Mouse (Mus musculus) lung, embryonic 16.5 days (tissue): Measurements from ENCODE around the gene Cip2a. TPM values are rescaled to one million over a fixed set of nuclear protein-coding genes. Genes with fewer than 3 reads are reported as not detected.

Source experiments
- ATAC-seq: fragments of 200-750 bp; cut with Nextera tagmentation; 2 replicates; pipeline ENCODE4 v1.8.0; 2017; ENCODE audit warnings: low read depth, mild to moderate bottlenecking, moderate library complexity
- H3K27ac ChIP-seq: fragments of 300-500 bp; sonication (generic); 2 replicates; pipeline ENCODE4 v1.5.1; 2014; ENCODE audit warnings: mild to moderate bottlenecking, control low read depth, low read length
- H3K27me3 ChIP-seq: fragments of 300-500 bp; sonication (generic); 2 replicates; pipeline ENCODE4 v1.6.1; 2014; ENCODE audit warnings: low read depth, low read length, mixed read lengths; ENCODE audit not compliant: control insufficient read depth, insufficient read depth
- H3K36me3 ChIP-seq: fragments of 300-500 bp; sonication (generic); 2 replicates; pipeline ENCODE4 v1.6.1; 2014; ENCODE audit warnings: low read length; ENCODE audit not compliant: control insufficient read depth, insufficient read depth
- H3K4me1 ChIP-seq: fragments of 300-500 bp; sonication (generic); replicated peaks from 2 replicates; pipeline ENCODE4 v1.6.1; 2014; ENCODE audit warnings: low read length, mixed read lengths; ENCODE audit not compliant: control insufficient read depth, insufficient read depth
- H3K4me2 ChIP-seq: fragments of 300-500 bp; sonication (generic); 2 replicates; pipeline ENCODE4 v1.6.1; 2014; ENCODE audit warnings: low read depth, low read length, control low read depth
- H3K4me3 ChIP-seq: fragments of 300-500 bp; sonication (generic); 2 replicates; pipeline ENCODE4 v1.5.1; 2014; ENCODE audit warnings: mild to moderate bottlenecking, low read length, control low read depth
- H3K9ac ChIP-seq: fragments of 300-500 bp; sonication (generic); 2 replicates; pipeline ENCODE4 v1.6.1; 2014; ENCODE audit warnings: low read length, control low read depth
- H3K9me3 ChIP-seq: fragments of 300-500 bp; sonication (generic); 2 replicates; pipeline ENCODE4 v1.6.1; 2016; ENCODE audit warnings: low read length; ENCODE audit not compliant: control insufficient read depth
- WGBS: fragments of 180-500 bp; shearing (Covaris S2); extraction: QIAGEN DNeasy Blood & Tissue Kit; methylation state at CpG from one replicate; pipeline ENCODE4 v1.1.7; 2014; 5-methylcytosine and 5-hydroxymethylcytosine counted together
- polyA plus RNA-seq: library from polyadenylated mRNA; unstranded; fragments of >200 nt; fragmentation: Nextera tagmentation; extraction: Ambion mirVana; gene quantifications from 2 replicates; pipeline ENCODE4 v1.2.1, GENCODE M21; 2015

The Cip2a gene
- 34.4 and 39.7 TPM in 2 replicates for polyA plus RNA-seq

DNA sequence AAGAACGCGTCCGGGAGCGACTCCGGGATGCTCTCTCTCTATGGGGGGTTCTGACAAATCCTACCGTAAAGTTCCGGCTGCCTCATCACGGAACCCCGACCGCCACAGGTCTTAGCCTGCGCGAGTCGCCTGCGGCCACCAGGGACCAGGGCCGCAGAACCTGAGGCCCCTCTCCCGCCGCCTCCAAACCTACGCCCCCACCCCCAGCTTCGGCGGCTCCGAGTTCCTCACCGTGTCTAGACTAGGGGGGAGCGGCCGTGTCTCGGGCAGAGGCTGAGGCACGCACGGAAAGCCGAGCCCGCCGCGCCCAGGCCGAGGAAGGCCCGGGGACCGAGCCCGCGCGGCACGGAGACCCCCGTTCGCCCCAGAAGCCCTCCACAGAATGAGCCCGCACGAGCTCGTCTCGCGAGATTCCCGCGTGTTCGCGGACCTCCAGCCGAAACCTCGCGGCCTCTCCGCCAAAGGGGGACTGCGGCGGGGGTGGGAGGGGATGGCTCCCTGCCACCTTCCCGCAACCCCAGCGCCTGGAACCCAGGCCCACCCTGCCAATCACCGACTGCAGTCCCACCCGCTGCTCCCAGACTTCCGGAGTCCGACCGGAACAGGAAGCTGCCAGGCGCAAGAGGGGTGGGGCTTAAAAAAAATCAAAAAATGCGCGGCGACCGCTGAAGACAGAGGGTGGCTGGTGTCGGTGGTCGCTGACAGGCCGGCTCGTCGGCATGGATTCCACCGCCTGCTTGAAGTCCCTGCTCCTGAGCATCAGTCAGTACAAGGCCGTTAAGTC lies at the start of gene Cip2a, which contains the start of gene Dzip3:
Gene Cip2a, plus strand, starts transcription at position 627 of the 784 bp plus-strand sequence.
Gene Dzip3, minus strand, starts transcription at position 607 of the 784 bp plus-strand sequence.
- WGBS: under 1% methylated on average over 74 of the region's 74 CpGs
- peak; percentile 99 for ATAC-seq

DNA sequence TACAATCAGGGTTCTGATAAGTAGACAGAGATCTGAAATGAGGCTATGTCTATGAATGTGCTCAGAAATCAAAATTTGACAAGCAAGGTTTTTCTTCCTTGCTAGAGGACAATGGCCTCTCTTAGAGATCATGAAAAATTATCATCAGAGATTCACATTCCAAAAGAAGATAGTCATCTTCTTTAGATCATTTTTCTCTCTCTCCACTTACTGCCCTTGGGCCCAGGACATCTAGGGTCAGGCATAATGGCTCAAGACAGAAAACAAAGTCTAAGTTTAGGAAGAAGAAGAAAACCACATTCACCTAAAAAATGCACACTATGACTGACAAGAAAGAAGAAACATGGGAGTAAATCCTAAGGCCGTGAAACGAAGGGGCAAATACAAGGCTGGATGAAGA lies 21.0 kb upstream of the Cip2a start:
- 96% methylated on average over 2 of the region's 2 CpGs for WGBS
- Histone ChIP-seq H3K9me3 (no peaks in the 10 kb centered on the region), H3K36me3 (peaks cover 6% of the 10 kb centered on the region), H3K27me3 (no peaks in the 10 kb centered on the region), H3K27ac (no peak overlapping the region), H3K4me2 (no peak overlapping the region), H3K4me3 (no peak overlapping the region), H3K9ac (no peak overlapping the region), H3K4me1 (no peaks in the 10 kb centered on the region)
- no peak for ATAC-seq

More for the DNA sequence above, at the start of gene Cip2a, which contains the start of gene Dzip3:
- Histone ChIP-seq H3K9me3 (no peaks in the 10 kb centered on the region), H3K36me3 (peaks cover 5% of the 10 kb centered on the region), H3K27me3 (no peaks in the 10 kb centered on the region), H3K4me3 (peak within 1 kb of the TSS; percentile 97), H3K4me2 (peak within 1 kb of the TSS; percentile 76), H3K4me1 (peaks cover 11% of the 10 kb centered on the region), H3K9ac (peak within 1 kb of the TSS; percentile 100), H3K27ac (peak within 1 kb of the TSS; percentile 93)

- H3K4me1 ChIP-seq: no peaks in the 10 kb centered on the region
- ATAC-seq: no peak
- WGBS: 90% methylated on average over 1 of the region's 1 CpGs
- H3K9me3 ChIP-seq: no peaks in the 10 kb centered on the region
- H3K27ac ChIP-seq: no peak overlapping the region
- no peak overlapping the region for H3K4me2 ChIP-seq
- H3K9ac ChIP-seq: no peak overlapping the region
- no peaks in the 10 kb centered on the region for H3K27me3 ChIP-seq
- no peak overlapping the region for H3K4me3 ChIP-seq
- peaks cover 11% of the 10 kb centered on the region for H3K36me3 ChIP-seq
These were observed 20.4 kb upstream of the Cip2a start for GRCm38 (mm10) chr16:48973548-48973947.

DNA sequence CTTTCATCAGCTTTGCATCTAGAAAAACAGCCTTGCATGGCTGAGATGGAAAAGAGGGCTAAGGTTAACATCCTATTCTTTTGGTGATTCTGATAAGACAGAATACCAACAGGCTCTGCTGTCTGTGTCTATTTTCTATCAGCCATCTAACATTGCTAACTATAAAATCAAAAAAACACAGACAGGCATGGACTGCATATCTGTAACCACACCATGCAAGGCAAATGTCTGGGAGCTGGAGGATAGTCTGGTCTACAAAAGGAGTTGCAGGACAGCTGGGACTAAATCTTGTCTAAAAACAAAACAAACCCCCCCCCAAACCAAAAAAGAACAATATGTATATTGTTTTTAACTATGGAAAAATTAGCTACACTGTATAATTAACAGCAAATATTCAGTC lies 14.0 kb upstream of the Cip2a start:
- no peak overlapping the region for H3K27ac ChIP-seq
- H3K4me3 ChIP-seq: no peak overlapping the region
- H3K4me1 ChIP-seq: no peaks in the 10 kb centered on the region
- peaks cover 11% of the 10 kb centered on the region for H3K36me3 ChIP-seq
- no peak for ATAC-seq
- no peak overlapping the region for H3K9ac ChIP-seq
- H3K9me3 ChIP-seq: no peaks in the 10 kb centered on the region
- no peaks in the 10 kb centered on the region for H3K27me3 ChIP-seq
- no peak overlapping the region for H3K4me2 ChIP-seq

GRCm38 (mm10) chr16:48985034-48985627 lies 8.9 kb upstream of the Cip2a start:
- no peak for ATAC-seq
- WGBS: 60% methylated on average over 5 of the region's 5 CpGs
- Histone ChIP-seq H3K36me3 (peaks cover 4% of the 10 kb centered on the region), H3K27ac (no peak overlapping the region), H3K4me1 (no peaks in the 10 kb centered on the region), H3K9ac (no peak overlapping the region), H3K9me3 (no peaks in the 10 kb centered on the region), H3K4me3 (no peak overlapping the region), H3K27me3 (no peaks in the 10 kb centered on the region), H3K4me2 (no peak overlapping the region)

DNA sequence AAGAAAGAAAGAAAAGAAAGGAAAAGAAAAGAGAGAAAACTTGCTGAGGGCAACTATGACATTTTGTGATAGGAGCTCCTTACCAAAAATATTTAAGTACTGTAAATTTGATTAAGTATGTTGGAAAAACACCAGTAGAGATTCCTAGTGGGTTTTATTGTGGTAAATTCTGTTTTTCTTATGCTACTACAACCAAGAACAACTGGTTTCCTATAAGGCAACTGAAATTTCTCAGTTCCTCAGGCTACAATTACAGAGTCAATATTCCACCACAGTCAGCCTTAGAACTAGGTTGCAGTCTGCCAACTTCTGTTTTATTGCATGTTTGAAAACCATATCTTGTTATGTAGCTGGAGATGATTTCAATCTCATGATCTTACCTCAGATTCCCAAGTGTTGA lies 4.3 kb upstream of the Cip2a start:
- no peak for ATAC-seq
- H3K27ac ChIP-seq: no peak overlapping the region
- no peak overlapping the region for H3K9ac ChIP-seq
- H3K9me3 ChIP-seq: no peaks in the 10 kb centered on the region
- H3K4me3 ChIP-seq: no peak overlapping the region
- peaks cover 3% of the 10 kb centered on the region for H3K36me3 ChIP-seq
- peaks cover 2% of the 10 kb centered on the region; the same call in 1 of the 2 replicates for H3K4me1 ChIP-seq
- H3K4me2 ChIP-seq: no peak overlapping the region
- H3K27me3 ChIP-seq: no peaks in the 10 kb centered on the region

DNA sequence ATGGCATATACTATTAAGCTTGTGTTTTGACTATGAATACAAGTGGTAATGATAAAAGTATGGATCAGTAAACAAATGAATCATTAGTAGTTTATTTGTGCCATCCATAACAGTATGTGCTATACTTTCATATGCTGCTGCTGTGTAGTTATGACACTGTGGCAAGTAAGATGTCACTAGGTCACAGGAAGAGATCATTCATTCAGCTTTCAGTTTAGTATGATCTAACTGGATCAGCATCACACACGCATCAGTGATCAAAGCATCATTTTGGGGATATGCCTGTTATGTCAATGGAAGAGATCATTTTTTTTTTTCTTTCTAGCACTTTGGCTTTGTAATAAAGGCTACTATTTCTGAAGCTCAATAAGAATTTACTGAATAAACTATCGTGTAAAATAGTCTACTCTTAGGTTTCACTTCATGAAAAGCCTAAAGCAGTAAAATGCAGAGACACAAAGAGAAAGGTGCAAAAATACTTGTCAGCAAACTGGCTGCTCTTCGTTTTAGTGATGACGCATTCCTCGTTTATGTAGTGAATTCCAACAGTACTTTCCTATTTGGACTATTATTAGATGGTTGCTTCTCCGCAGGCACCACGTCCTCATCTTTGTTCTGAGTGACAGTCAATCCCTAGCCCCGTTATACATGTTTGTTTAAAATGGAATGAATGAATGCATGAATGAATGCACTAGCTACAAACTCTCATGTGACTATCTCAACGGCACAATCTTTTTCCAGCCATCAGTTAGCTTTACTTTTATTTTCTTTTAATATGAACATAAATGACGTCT lies 1.4 kb upstream of the Cip2a start:
- peak overlapping the region; percentile 97 for H3K4me3 ChIP-seq
- H3K27me3 ChIP-seq: no peaks in the 10 kb centered on the region
- peak overlapping the region; percentile 100 for H3K9ac ChIP-seq
- peaks cover 3% of the 10 kb centered on the region for H3K36me3 ChIP-seq
- H3K4me1 ChIP-seq: peaks cover 11% of the 10 kb centered on the region
- ATAC-seq: no peak
- peak overlapping the region; percentile 55 for H3K4me2 ChIP-seq
- no peaks in the 10 kb centered on the region for H3K9me3 ChIP-seq
- no peak overlapping the region for H3K27ac ChIP-seq
- WGBS: 13% methylated on average over 10 of the region's 10 CpGs

- H3K36me3 ChIP-seq: peaks cover 3% of the 10 kb centered on the region
- H3K4me3 ChIP-seq: peak overlapping the region; percentile 97
- H3K27me3 ChIP-seq: no peaks in the 10 kb centered on the region
- WGBS: under 1% methylated on average over 9 of the region's 9 CpGs
- no peaks in the 10 kb centered on the region for H3K9me3 ChIP-seq
- H3K4me1 ChIP-seq: peaks cover 11% of the 10 kb centered on the region
- ATAC-seq: no peak
- peak overlapping the region; percentile 55 for H3K4me2 ChIP-seq
- H3K9ac ChIP-seq: peak overlapping the region; percentile 100
- H3K27ac ChIP-seq: peak overlapping the region; percentile 93
These were observed 790 bp upstream of the Cip2a start for GRCm38 (mm10) chr16:48993231-48993558.

- ATAC-seq: no peak; the same call in 1 of the 2 replicates
- Histone ChIP-seq H3K4me3 (peak overlapping the region; percentile 97), H3K9me3 (no peaks in the 10 kb centered on the region), H3K27me3 (no peaks in the 10 kb centered on the region), H3K9ac (peak overlapping the region; percentile 100), H3K4me1 (peaks cover 11% of the 10 kb centered on the region), H3K4me2 (peak overlapping the region; percentile 76), H3K36me3 (peaks cover 5% of the 10 kb centered on the region), H3K27ac (peak overlapping the region; percentile 48)
- WGBS: 0% methylated on average over 18 of the region's 18 CpGs
These were observed 333 bp downstream of the Cip2a start for GRCm38 (mm10) chr16:48994343-48994693.
